Mouse (Mus musculus) cerebellum, postnatal 4 days (tissue): Measurements from ENCODE around the gene Hivep3.

ENCODE experiments used
- DNase-seq, 2 experiments: peaks; one replicate each; pipeline ENCODE4 v3.0.0; 2022; ENCODE audit warnings: low spot score in 2 of 2, mixed read lengths in 1 of 2

Hivep3 gene

GRCm38 (mm10) chr4:119903806-119904205, 170.2 kb downstream of the Hivep3 start:
- no peak for DNase-seq

- DNase-seq: no peak
Observed at GRCm38 (mm10) chr4:119904296-119904695, 170.7 kb downstream of the Hivep3 start.

DNA sequence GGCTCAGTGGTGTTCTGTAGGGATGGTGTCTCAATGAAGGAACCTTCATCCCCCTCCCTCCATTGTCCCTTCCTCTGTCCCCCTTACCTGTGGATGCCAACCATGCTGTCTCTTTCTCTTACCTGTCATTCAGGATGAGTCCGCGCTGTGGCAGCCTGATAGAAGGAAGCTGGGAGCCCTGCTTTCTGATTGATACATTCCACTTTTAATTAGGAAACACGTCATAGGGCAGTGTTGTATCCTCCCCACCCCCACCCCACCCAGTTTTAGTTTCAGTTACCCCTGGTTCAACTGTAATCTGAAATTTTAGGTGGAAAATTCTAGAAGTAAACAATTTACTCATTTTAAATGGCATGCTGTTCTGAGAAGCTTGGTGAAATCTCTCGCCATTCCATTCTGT, 173.5 kb downstream of the Hivep3 start:
- DNase-seq: peak in 1 of 2 experiments; percentile 8

- peak in 1 of 2 experiments; percentile 41 for DNase-seq
Observed at GRCm38 (mm10) chr4:119911071-119911904, 177.7 kb downstream of the Hivep3 start.

- no peak for DNase-seq
Observed at GRCm38 (mm10) chr4:119912216-119912615, 178.6 kb downstream of the Hivep3 start.

GRCm38 (mm10) chr4:119914194-119914593, 180.6 kb downstream of the Hivep3 start:
- DNase-seq: no peak

- DNase-seq: no peak
Observed at GRCm38 (mm10) chr4:119915069-119915468, 181.5 kb downstream of the Hivep3 start.

GRCm38 (mm10) chr4:119917502-119917901, 183.9 kb downstream of the Hivep3 start:
- DNase-seq: peak in 1 of 2 experiments; percentile 61

DNA sequence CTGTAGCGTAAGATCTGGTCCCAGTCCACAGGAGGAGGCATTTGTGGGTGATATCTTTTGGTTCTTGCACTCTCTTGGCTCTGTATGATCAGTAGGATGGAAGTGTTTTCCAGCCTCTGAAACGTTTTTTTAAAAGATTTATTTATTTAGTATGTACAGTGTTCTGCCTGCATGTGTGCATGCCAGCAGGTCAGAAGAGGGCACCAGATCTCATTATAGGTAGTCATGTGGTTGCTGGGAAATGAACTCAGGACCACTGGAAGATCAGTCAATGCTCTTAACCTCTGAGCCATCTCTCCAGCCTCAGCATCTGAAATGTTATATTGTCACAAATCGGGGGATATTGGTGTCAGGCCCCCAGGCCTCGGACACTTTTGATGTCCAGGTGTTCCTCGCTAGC, 185.8 kb downstream of the Hivep3 start:
- DNase-seq: no peak

GRCm38 (mm10) chr4:119921022-119921717, 187.6 kb downstream of the Hivep3 start:
- DNase-seq: no peak

DNA sequence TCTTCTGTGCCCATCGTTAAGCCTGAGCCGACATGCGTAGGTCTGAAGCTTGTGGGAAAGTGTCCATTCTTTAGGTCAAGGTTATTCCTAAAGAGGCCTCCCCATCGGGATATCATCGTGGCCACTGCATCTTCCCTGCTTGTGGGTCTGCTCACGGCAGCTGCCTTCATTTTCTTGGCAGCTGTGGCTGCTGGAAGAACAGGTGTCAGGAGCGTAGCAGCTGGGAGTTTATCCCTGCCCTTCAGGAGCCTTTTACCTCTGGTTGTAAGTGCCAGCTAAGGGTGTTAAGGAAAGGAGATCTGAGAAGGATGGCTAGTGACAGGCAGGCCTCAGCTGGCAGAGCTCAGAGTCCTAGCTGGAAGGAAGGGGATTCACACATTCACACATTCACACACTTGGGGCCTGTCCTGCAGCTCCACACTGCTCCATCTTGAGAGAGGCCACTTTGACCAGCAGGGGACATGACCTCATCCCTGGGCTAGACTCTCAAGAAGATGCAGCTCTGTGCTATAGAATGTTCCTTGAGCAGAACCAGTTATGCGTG, 188.2 kb downstream of the Hivep3 start:
- no peak for DNase-seq

DNA sequence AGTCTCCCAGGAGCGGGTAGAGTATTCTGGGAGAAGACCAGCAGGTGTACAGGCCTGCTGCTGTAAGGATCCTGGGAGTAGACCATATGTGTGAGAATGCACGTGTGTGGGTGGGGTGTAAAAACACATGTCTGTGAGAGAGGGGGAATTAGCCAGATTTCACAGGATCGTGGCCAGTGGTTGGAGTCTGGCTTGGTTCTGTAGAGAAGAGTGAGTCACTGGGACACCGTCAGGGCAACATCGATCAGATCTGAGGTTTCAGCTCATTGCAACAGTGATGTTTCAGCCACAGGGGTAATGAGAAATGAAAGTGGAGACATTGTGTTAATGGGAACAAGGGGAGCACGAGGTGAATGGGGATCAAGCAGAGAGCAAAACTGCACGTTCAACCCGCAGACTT, 189.4 kb downstream of the Hivep3 start:
- no peak for DNase-seq

GRCm38 (mm10) chr4:119923410-119923809, 189.8 kb downstream of the Hivep3 start:
- no peak for DNase-seq

DNA sequence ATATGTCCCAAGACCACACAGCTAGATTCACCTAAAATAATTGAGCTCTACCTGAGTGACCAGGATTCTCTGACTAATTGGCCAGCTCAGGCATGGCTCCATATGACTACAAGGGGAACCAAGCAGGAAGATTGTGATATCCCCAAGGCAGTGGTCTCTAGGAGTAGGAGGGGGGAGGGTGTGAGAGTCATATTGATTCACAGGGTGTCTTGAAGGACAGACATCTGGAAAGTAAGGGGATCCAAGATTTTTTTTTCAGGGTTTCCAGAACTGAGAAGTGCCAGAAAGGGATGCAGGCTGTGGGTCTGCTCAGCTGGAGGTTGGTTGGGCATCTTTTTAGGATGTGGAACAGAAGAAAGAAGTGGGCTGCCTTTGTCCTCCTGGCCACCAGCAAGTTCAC, 191.5 kb downstream of the Hivep3 start:
- no peak for DNase-seq

GRCm38 (mm10) chr4:119931923-119932322, 198.3 kb downstream of the Hivep3 start:
- peak in 1 of 2 experiments; percentile 52 for DNase-seq

GRCm38 (mm10) chr4:119932549-119933257, 199.1 kb downstream of the Hivep3 start:
- no peak for DNase-seq

DNA sequence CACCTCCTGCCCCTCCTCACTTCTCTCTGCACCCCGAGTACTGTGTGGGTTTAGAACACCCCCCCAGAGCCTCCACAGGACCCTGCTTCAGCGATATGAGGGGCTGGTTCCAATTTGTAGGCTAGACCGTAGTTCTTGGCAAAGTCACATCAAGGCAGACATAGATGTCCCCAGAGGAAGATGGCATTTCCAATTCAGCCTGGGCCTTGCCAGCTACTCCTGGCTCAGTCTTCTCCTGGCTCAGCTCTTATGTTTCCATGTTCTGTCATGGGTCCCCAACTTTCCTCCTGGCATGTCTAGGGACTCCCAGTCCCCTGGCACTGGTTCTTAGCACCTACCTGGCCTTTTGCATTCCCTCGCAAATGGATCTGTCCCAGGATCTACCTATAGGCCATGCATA, 201.3 kb downstream of the Hivep3 start:
- DNase-seq: no peak

DNA sequence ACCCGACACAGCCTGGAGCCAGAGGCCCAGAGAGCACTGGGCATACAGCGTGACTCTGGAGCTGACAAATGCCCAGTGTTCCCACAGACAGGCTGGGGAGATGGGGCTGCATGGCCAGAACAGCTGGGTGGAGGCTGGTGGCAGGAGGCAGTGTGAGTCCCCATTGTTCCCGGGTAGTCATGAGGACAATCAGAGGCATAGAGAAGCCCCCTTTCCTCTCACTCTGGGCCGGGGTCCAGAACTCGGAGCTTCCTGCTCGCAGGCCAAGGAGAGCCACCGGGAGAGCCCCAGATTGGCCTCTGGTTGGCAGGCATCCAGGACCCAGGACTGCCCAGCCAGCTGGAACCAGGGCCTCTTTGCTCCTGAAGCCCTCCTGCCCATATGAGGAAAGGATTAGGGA, 204.3 kb downstream of the Hivep3 start:
- peak; percentile 64 to 85 for DNase-seq

- DNase-seq: peak in 1 of 2 experiments; percentile 23
Observed at GRCm38 (mm10) chr4:119938518-119938917, 204.9 kb downstream of the Hivep3 start.

DNA sequence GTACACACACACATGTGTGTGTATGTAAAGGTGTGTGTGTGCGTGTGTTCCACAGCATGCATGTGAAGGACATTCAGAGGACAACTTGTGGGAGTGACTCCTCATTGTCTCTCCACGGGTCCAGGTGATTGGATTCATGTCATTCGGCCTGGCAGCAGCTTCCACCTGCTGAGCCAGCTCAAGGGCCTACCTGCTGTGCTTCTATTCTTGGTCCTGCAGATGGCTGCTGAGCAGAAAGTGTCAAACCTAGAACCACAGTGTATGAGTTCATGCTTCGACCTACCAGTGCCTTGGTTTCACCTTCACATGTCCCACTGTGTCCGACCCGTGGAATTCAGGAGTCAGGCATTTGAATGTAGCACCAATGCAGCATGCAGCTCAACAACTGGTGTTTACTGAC, 206.2 kb downstream of the Hivep3 start:
- DNase-seq: no peak

GRCm38 (mm10) chr4:119946224-119946887, 212.8 kb downstream of the Hivep3 start:
- no peak for DNase-seq
